Mouse (Mus musculus) olfactory bulb, adult 2 months (tissue): ENCODE results near the gene Arhgap23.

Experiments used
- CTCF ChIP-seq: fragments of 200-500 bp; IDR thresholded peaks from 2 replicates; pipeline ENCODE4 v1.5.1; 2012; ENCODE audit warnings: low read depth, mild to moderate bottlenecking, low read length, moderate library complexity; ENCODE audit not compliant: insufficient read depth
- POLR2A ChIP-seq: fragments of 200-500 bp; IDR thresholded peaks from 2 replicates; pipeline ENCODE4 v1.6.1; 2012; ENCODE audit warnings: mild to moderate bottlenecking, low read depth, low read length, moderate library complexity; ENCODE audit not compliant: insufficient read depth

DNA sequence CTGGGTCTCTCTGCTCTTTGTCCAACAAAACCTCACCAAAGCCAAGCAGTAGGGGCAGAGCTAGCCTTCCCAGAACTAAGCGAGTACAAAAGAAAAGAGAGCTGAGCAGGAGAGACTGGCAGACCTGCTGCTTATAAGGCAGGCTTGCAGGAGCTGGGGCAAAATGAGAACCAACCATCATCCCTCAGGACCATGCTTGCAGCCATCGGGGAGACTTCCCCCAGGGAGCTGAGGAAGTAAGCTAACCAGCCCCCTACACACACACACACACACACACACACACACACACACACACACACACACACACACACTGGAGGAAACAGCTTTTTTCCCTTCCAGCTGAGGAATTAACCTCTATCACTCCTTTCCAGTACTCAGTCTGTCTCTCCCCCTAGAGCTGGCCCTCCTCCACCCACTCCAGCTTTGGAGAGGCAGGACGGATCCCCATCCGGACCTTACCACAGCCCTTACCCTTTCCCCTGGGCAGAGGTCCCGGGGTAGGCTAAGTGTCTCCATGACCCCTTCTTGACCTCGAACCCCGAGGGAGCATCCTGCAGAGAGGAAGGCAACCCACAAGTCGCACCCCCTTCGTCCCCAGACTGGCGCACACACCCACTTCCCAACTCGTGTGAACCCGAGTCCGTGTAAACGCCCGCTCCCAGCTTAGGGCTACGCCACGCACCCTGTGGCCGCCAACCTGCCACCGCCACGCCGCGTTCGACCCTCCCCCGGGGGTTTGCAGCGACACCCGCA, 130.7 kb downstream of the Arhgap23 start:
- no peak for TF ChIP-seq CTCF
- no peak for TF ChIP-seq POLR2A
